Mouse (Mus musculus): ENCODE data around the gene Tmem51.

The Tmem51 gene

DNA sequence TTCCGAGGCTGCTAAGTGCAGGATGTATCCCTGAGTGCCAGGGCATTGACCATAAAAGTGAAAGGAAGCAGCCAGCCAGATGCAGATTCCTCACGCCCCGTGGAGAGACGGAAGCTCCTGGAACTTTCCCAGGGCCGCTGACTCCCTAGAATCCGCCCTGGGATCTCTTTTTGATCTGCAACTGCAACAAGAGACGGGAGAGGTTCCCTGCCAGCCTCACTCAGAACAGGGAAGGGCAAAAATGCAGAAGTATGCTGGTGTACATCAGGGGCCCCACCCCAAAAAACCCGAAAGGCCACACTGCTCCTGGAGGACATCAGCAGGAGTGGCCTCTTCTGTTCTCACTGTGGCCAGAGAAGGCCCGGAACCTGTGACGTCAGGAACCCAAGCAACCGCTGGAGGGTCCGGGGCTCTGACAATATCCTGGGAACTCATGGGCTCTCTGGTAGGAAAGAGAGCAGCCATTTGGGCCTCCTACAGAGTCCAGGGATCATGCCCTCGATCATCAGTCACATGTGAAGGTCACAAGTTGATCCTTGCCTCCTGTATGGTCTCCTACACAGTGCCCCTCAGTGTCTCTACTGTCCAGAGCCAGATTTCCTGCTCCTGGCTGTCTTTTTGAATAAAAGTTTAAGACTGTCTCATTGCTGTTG, 2.3 kb downstream of the Tmem51 start:
- DNase-seq (ENCODE audit: low read depth, low spot score), result no peak

DNA sequence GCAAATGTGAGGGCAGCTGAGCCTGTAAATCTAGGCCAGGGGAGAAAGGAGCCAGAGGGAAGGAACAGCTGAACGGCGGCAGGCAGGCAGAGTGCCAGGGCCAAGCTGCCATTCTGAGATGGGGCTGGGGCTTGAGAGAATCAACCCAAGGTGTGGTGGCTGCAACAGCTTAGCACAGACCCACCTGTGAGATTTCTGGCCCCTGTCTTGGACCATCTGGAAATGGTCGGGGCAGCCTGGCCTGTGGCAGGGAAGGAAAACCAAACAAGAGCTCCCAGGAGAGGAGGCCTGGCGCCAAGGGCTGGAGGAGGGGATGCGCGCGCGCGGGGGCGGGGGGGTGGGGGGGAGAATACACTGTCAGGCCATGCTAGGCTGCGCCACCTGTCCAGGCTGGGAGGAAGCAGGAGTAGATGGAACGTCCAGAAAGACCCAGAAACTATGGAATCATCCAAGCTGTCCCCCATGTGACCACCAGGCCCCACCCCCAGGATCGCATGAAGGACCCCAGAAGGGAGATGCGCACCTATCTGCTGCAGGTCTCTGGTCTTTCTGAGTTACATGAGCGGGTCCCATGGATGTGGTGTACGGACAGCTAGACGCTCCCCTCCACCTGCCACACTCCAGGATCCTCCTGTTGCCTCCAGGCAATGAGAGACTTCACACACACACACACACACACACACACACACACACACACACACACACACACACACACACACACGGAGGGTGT, 3.0 kb downstream of the Tmem51 start:
- DNase-seq (ENCODE audit: low read depth, low spot score), result no peak

DNA sequence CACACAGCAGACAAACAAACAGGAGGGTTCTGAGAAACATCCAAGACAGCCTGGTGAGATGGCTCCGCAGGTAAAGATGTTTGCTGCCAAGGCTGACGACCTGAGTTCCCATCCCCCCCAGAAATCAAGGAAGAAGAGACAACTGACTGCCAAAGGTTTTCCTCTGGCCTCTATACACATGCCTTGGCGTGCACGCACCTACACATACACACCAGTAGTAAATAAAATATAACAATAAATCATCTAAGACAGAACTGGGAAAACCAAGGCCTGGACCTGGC, 3.7 kb downstream of the Tmem51 start:
- DNase-seq (ENCODE audit: low read depth, low spot score), result no peak

DNA sequence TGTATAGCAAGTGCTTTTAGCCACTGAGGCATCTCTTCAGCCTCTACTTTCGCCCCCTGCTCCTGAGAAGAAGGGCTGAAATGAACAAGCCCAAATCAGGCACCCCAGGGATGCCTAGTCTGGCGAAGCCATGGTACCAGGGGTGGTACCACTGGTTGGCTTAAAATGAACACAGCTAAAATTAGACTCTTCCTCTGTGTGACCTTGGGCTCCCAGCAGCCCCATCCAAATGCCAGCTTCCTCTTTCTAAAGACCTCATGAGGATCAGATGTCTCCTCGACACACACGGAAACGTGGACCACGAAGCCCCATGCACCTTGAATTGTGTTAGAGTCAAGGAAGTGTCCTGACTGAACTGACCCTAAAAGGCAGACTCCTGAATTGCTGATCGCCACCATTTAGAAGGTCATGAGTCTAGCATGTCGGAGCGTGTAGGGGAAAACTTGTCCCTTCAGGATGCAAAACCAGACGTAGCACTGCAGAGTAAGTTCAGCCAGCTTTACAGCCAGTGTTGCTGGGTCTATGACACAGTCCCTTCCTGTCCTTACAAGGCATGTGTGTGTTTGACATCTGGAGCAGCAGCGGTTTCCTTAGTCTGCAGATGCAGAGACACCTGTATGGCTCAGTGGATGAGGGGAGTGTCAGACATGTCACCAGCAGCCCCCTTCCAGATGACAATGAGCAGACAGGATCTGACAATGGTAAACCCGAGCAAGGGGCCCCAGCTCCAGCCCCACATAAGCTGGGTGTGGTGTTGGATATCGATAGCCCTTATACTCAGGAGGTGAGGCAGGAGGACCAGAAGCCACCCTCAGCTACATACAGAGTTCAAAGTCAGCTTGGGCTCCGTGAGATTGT, 4.2 kb downstream of the Tmem51 start:
- DNase-seq (ENCODE audit: low read depth, low spot score), result no peak

DNA sequence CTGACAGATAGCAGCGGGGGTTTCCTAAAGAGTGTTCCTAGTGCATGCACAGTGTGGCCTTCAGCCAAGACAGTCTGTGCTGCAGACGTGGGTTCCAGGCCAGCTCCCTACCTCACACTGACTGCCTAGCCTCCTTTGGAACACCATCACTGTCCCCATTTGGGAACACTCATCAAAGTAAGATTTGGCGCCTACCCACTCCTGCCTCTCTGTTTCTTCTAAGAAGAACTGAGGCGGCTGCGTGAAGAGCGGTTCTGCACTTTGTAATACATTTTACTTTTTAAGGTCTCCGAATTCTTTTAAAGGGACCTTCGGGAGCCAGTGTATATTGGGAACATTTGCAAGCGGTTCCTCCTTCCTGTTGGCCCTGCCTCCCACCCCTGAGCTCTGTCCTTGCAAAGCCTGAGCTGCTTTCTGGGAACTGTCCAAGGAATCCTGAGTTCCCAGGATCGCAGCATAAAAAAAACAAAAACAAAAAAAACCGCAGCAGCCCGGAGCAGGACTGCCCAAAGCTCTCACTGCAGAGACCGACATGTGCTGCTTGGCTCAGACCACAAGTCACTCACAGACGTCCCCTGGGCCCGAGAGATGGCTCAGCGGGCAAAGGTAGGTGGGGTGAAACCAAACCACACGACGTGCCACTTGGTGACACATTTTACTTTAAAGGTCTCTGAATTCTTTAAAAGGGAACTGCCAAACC, 6.4 kb downstream of the Tmem51 start:
- no peak for DNase-seq (ENCODE audit: low read depth, low spot score)

DNA sequence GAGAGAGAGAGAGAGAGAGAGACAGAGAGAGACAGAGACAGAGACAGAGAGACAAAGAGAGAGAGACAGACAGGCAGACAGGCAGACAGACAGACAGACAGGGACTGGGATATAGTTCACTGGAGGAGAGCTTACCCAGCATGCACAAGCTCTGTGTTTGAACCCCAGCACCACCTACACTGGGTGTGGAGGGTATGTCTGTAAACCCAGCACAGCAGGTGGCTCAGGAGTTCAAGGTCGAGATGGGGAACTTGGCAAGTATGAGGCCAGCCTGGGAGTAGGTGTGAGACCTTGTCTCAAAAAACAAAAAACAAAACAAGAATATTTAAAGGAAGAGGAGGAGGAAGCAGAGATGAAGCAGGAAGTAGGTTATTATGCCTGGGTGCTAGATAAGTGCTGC, 7.2 kb downstream of the Tmem51 start:
- DNase-seq (ENCODE audit: low read depth, low spot score), result no peak

DNA sequence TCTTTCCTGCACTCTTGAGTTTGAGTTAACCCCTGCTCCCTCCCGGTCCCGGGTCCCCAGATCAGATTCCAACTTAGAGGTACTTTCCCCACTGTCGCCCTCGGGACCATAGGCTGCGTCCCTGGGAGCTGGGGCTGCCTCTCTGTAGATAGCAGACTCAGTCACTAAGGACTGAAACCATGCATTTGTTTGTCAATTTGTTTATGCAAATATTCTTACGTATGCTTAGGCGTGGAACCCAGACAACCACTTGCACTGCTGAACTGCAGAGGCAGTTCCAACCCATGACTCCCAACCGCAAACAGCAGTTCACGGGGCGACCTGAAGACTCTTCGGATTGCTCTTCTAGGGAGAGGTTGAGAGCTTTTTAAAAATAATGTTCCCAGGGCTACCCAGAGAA, 8.2 kb downstream of the Tmem51 start:
- DNase-seq (ENCODE audit: low read depth, low spot score), result no peak

DNA sequence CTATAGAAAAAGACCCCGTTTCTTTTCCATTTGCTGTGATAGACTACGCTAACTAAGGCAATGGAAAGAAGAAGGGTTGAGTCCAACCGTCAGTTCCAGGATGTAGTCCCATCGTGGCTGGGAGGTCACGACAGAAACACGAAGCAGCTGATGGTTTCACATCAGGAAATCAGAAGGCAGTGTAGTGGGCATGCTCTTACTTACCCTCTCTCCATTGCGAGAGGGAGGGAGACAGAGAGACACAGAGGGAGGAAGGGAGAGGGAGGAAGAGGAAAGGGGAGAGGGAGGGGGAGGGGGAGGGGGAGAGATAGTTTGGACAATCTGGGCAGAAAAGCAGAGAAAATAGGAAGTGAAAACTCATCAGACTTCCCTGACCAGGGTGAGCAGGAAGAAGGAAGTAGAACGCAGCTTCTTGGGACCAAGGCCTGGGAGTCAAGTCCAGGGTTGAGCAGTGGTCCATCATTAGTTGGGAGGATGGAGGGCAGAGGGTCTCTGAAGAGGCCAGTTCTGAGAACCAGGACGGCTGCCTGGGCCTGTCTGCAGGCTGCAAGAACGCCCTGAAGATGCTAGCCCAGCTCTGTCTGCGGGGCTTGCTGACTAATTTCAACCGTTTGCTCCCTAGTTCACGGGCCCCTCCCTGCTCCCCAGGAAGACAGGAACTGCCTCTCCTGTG, 9.9 kb downstream of the Tmem51 start:
- DNase-seq (ENCODE audit: low read depth, low spot score), result no peak

DNA sequence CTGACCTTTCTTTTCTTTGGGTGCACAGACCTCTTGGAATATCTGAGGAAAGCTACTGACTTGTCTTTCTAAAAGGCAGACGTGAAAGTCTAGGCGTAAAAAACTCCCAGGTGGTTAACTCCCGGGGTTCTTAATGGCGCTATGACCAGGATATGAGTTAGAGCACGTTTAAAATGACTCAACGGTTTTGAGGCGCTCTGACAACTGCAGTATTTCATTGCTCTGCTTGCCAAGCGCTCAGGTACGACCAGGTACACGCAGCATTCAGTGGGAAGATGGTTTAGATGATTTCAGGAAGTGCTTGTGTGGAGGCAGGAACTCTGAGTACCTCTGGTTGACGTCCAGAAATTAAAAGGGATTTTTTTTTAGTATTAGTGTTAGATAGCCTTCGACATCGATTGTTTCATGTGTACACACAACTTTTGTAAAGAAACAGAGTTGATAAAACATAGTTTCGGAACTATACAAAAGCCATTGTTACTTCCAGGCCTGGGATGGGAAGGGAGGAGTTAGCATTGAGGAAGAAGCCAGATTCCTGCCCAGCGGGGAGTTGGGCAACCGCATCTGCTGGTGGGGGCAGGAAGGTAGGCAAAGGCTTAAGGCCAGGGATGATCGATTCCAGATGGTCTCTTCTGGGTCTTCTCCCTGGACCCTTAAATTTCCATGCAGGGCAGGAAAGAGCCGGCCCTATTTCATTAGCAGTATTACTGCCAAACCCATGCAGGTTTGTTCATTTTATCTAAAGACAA, 12.7 kb downstream of the Tmem51 start:
- no peak for DNase-seq (ENCODE audit: low read depth, low spot score)

DNA sequence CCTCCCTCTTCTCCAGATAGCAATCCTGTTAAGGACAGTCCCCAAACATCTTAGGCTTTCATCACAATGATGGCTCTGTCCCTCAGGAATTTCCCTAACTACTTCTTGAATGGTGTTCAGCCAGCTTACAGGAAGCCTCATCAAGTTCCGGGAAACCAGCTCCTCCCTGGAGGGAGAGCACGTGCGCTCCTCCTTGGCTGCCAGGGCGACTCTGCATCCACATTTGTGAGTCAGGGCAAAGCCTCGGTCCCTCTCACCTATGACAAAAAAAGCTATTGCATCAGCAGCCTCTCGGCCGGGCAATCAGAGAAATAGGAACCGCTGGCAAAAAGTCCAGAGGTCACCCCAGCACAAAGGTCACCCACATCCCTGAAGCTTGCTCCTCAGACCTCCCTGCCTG, 13.3 kb downstream of the Tmem51 start:
- no peak for DNase-seq (ENCODE audit: low read depth, low spot score)

DNA sequence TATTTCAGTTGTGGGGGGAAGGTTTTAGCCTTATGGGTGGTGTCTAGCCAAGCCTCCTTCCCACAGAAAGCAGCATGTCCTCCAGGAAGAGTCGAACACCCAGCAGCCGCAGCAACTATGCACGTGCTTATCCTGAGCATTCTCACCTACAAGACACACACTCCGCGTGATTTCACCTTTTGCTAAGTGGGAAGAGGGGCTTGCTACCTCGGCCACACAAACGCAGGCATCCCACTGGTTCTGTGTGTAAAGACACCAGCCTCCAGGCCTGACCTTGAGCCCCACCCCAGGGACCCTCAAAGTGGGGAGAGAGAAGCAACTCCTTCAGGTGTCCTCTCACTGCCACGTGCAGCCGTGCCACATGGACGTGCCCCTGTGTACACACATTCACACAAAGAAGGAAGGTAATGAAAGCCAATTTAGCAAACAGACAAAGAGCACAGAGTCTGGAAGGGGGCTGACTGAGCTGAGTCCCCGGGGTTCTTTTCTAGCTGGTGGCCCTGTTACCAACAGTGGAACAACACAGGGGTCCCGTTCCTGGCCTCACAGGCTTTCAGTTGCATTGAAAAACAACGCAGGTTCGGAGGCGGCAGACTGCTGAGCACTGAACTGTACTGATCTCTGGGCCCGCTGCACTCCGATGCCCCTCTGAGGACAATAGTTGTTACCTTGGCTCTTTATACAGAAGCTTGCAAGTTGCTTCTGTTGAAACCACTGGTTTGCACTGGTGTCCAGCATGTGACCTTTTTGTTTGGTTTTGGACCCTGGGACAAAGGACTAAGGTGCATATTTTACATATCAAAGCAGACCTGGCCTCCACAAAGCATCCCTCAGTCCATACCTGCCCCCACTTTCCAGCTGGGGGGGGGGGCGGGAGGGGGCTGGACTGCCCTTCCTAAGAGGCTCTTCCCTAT, 14.9 kb downstream of the Tmem51 start:
- DNase-seq (ENCODE audit: low read depth, low spot score), result no peak

DNA sequence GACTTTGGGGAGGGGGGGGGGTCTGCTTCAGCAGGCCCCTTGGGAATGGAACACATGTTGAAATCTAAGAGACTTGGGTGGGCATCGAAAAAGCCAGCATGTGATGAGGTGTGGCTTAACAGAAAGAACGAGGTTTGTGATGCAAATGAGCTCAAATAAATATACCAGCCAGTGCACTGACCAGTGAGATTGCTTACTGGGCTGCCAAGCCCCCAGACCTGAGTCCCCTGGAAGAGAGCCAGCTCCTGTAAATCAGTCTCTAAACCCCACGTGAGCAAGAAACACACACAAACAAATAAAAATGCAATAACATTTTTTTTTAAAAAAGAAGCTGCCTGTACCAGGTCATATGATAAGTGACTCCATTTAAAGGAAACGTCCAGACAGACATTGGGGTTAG, 17.5 kb downstream of the Tmem51 start:
- DNase-seq (ENCODE audit: low read depth, low spot score), result no peak

DNA sequence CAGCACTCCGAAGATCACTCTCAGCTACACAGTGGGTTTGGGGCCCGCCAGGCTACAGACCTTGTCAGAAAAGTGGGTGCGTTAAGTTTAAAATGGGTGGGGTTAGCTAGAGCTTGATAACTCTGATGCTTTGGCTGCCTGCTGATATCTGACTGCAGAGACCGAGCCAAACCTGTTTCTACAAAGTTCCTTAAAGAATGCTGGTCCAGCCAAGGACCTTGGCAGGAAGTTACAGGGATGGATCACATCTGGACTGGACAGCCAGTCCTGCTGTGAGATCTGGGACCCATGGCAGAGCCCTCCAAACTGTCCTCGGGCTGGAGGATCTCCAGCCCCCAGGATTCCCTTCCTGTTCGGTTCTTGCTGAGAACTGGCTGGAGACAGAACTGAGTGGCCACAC, 18.3 kb downstream of the Tmem51 start:
- DNase-seq (ENCODE audit: low read depth, low spot score), result no peak

DNA sequence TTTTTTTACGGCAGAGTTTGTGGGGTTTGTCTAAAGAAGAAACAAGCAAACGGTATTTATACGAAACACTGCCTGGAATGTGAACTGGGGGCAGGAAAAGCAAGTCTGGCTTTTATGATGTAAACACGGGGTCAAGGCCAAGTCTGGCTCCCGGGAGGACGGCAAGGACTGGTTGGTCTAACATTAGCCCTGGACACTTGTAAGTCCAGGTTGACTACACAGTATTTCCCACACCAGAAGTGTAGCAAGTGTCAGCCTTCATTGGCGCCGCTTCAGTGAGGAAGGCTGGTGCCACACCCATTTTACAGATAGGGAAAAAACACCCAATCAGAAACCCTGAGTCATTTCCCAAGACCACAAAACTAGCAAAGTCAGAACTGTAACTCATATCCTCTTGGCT, 18.8 kb downstream of the Tmem51 start:
- DNase-seq (ENCODE audit: low read depth, low spot score), result no peak

DNA sequence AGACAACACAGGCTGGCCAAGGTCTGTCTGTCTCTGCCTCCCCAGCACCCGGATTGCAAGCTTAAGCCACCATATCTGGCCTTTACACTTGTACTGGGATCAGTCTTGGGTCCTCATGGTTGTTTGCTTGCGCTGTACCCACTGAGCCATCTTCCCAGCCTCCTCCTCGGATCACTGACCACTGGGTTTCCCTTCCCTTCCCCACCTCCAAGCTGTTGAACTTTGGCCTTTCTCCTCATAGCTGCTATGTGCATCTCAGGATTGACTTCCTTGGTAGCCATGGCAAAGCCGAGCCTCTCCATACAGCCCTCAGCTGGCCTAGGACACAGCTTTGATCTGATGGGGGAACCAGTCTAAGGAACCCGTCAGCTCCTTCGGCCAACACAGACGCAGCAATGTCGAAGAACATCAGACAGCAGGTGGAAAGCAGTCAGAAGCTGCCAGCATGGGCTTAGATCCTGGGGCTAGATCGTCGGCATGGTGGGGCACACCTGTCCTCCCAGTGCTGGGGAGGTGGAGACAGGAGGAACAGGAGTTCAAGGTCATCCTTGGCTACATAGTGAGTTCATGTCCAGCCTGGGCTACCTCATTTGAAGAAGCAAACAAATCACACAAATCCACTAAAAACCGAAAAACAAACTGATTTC, 19.4 kb downstream of the Tmem51 start:
- no peak for DNase-seq (ENCODE audit: low read depth, low spot score)

DNA sequence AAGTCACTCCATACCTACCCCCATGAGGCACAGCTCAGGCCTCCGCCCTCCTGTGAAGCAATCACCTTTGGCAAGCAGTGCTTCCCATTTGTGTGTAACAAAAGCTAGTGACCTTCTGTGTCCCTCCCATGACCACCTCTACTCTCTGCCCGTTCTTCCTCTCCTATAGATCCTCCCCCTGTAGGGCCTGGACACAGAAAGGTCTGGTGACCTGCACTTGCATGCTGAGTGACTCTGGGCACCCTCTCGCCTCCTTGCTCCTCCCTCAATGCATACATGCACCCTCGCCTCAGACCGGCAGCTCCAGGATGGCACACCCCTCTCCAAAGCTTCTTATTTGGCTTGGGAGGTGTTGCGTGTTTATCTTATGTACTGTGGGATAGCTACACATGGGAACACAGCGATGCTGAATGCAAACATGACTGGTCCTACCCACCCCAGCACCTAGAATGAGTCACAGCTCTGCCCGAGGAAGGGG, 21.0 kb downstream of the Tmem51 start:
- DNase-seq (ENCODE audit: low read depth, low spot score), result no peak

DNA sequence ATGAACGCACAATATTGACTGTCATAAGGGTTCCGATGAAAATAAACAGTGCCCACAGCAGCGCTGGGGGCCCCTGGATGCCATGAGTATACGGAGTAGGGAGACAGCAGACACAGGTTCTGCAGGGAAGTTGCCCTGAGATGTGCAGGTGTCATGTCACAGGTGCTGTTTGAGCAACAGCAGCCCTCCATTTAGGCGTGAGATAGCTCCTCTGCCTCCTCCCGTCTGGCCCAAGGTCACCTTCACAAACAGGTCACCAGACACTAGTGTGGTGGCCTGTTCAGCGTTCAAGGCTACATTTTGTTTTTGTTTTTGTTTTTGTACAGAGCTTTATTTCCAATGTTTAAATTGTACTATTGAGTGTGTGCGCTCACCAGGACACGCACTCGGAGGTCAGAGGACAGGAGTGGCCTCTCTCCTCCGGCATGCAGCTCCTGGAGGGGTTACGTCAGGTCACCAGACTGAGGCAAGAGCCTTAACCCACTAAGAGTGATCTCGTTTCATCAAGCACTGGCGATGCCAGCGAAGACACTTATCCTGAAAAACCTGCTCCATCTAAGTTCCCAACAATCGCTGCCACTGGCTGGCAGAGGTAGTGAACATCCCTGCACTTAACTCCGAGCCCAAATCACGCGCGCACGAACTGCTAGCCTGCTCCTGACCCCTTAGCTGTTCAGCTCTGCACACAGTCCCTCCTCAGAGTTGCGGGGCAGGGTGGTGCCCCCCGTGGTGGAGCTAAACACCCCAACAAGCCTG, 22.4 kb downstream of the Tmem51 start:
- no peak for DNase-seq (ENCODE audit: low read depth, low spot score)

Measured in retina, postnatal 7 days (tissue).